Mouse (Mus musculus): ENCODE results near the gene Gpn2.

GRCm38 (mm10) chr4:133577983-133578382 lies 6.2 kb upstream of the Gpn2 start:
- no peak for TF ChIP-seq CTCF (IDR thresholded peaks at IDR 0.05; ENCODE audit: insufficient read depth, low read length)
- no peak for TF ChIP-seq POLR2A (IDR thresholded peaks at IDR 0.05; ENCODE audit: borderline replicate concordance, extremely low read depth, low read depth, low read length)

All from lung, adult 2 months (tissue).